Mouse (Mus musculus) midbrain, embryonic 15.5 days (tissue): ENCODE data around the gene Nup153. TPM values are rescaled to one million over a fixed set of nuclear protein-coding genes. Genes with fewer than 3 reads are reported as not detected.

Source experiments
- ATAC-seq: fragments of 200-750 bp; cut with Nextera tagmentation; replicated peaks from 2 replicates; pipeline ENCODE4 v1.8.0; 2017; ENCODE audit warnings: moderate TSS enrichment
- H3K27ac ChIP-seq: fragments of 300-500 bp; sonication (generic); 2 replicates; pipeline ENCODE4 v1.5.1; 2015; ENCODE audit warnings: mild to moderate bottlenecking, inconsistent platforms
- H3K27me3 ChIP-seq: fragments of 300-500 bp; sonication (generic); replicated peaks from 2 replicates; pipeline ENCODE4 v1.6.1; 2015; ENCODE audit warnings: inconsistent platforms
- H3K36me3 ChIP-seq: fragments of 300-500 bp; sonication (generic); replicated peaks from 2 replicates; pipeline ENCODE4 v1.6.1; 2015; ENCODE audit warnings: inconsistent platforms
- H3K4me1 ChIP-seq: fragments of 300-500 bp; sonication (generic); 2 replicates; pipeline ENCODE4 v1.6.1; 2015; ENCODE audit warnings: inconsistent platforms
- H3K4me2 ChIP-seq: fragments of 300-500 bp; sonication (generic); 2 replicates; pipeline ENCODE4 v1.6.1; 2015; ENCODE audit warnings: inconsistent platforms, mild to moderate bottlenecking, moderate library complexity
- H3K4me3 ChIP-seq: fragments of 300-500 bp; sonication (generic); 2 replicates; pipeline ENCODE4 v1.5.1; 2015; ENCODE audit warnings: mild to moderate bottlenecking, inconsistent platforms
- H3K9ac ChIP-seq: fragments of 300-500 bp; sonication (generic); 2 replicates; pipeline ENCODE4 v1.6.1; 2015; ENCODE audit warnings: mild to moderate bottlenecking, inconsistent platforms
- H3K9me3 ChIP-seq: fragments of 300-500 bp; sonication (generic); 2 replicates; pipeline ENCODE4 v1.6.1; 2016; ENCODE audit warnings: inconsistent platforms
- WGBS: fragments of 180-500 bp; shearing (Covaris S2); methylation state at CpG from one replicate; pipeline ENCODE4 v1.1.7; 2015; ENCODE audit warnings: mixed read lengths; 5-methylcytosine and 5-hydroxymethylcytosine counted together
- polyA plus RNA-seq: library from polyadenylated mRNA; unstranded; fragments of >200 nt; fragmentation: Nextera tagmentation; extraction: Ambion mirVana; gene quantifications from 2 replicates; pipeline ENCODE4 v1.2.1, GENCODE M21; 2015

The Nup153 gene
- polyA plus RNA-seq, 1 experiment from 2014 or later = 18.5 TPM

- 95% methylated on average over 1 of the region's 1 CpGs for WGBS
- Histone ChIP-seq H3K36me3 (no peaks in the 10 kb centered on the region; the same call in 1 of the 2 replicates), H3K4me3 (no peak overlapping the region), H3K9ac (no peak overlapping the region), H3K27ac (no peak overlapping the region), H3K4me1 (no peaks in the 10 kb centered on the region), H3K9me3 (no peaks in the 10 kb centered on the region), H3K4me2 (no peak overlapping the region), H3K27me3 (no peaks in the 10 kb centered on the region)
- ATAC-seq = no peak
These were observed 31.8 kb downstream of the Nup153 start for GRCm38 (mm10) chr13:46695932-46696331.

- no peaks in the 10 kb centered on the region for H3K27me3 ChIP-seq
- no peak overlapping the region for H3K9ac ChIP-seq
- H3K9me3 ChIP-seq = no peaks in the 10 kb centered on the region
- no peak for ATAC-seq
- H3K4me1 ChIP-seq = no peaks in the 10 kb centered on the region
- no peak overlapping the region for H3K4me3 ChIP-seq
- WGBS = 44% methylated on average over 1 of the region's 1 CpGs
- H3K4me2 ChIP-seq = no peak overlapping the region
- no peaks in the 10 kb centered on the region; the same call in 1 of the 2 replicates for H3K36me3 ChIP-seq
- H3K27ac ChIP-seq = no peak overlapping the region
These were observed 32.3 kb downstream of the Nup153 start for GRCm38 (mm10) chr13:46695296-46695908.

GRCm38 (mm10) chr13:46690559-46691241, 37.0 kb downstream of the Nup153 start:
- Histone ChIP-seq H3K9ac (no peak overlapping the region), H3K9me3 (no peaks in the 10 kb centered on the region), H3K4me1 (no peaks in the 10 kb centered on the region), H3K27me3 (no peaks in the 10 kb centered on the region), H3K27ac (no peak overlapping the region), H3K4me3 (no peak overlapping the region), H3K36me3 (peaks cover 7% of the 10 kb centered on the region), H3K4me2 (no peak overlapping the region)
- ATAC-seq = no peak
- 96% methylated on average over 4 of the region's 4 CpGs for WGBS

GRCm38 (mm10) chr13:46683370-46683769, 44.4 kb downstream of the Nup153 start:
- Histone ChIP-seq H3K4me3 (no peak overlapping the region), H3K9me3 (no peaks in the 10 kb centered on the region), H3K4me2 (no peak overlapping the region), H3K36me3 (peaks cover 29% of the 10 kb centered on the region), H3K4me1 (no peaks in the 10 kb centered on the region), H3K27me3 (no peaks in the 10 kb centered on the region), H3K9ac (no peak overlapping the region), H3K27ac (no peak overlapping the region)
- no peak for ATAC-seq
- 93% methylated on average over 1 of the region's 1 CpGs for WGBS

- Histone ChIP-seq H3K36me3 (peaks cover 29% of the 10 kb centered on the region), H3K4me2 (no peak overlapping the region), H3K4me1 (no peaks in the 10 kb centered on the region), H3K9ac (no peak overlapping the region), H3K4me3 (no peak overlapping the region), H3K27ac (no peak overlapping the region), H3K27me3 (no peaks in the 10 kb centered on the region), H3K9me3 (no peaks in the 10 kb centered on the region)
- no peak for ATAC-seq
- WGBS = 88% methylated on average over 2 of the region's 2 CpGs
These were observed 44.8 kb downstream of the Nup153 start for GRCm38 (mm10) chr13:46682921-46683320.

GRCm38 (mm10) chr13:46677721-46678120, 50.0 kb downstream of the Nup153 start:
- H3K9me3 ChIP-seq = no peaks in the 10 kb centered on the region
- H3K9ac ChIP-seq = no peak overlapping the region
- no peak overlapping the region for H3K27ac ChIP-seq
- H3K4me2 ChIP-seq = no peak overlapping the region
- no peaks in the 10 kb centered on the region for H3K27me3 ChIP-seq
- no peak overlapping the region for H3K4me3 ChIP-seq
- H3K36me3 ChIP-seq = peaks cover 40% of the 10 kb centered on the region; the same call in 1 of the 2 replicates
- WGBS = 89% methylated on average over 4 of the region's 4 CpGs
- peaks cover 4% of the 10 kb centered on the region; the same call in 1 of the 2 replicates for H3K4me1 ChIP-seq
- no peak for ATAC-seq

GRCm38 (mm10) chr13:46674601-46675000, 53.1 kb downstream of the Nup153 start:
- no peak for ATAC-seq
- peaks cover 25% of the 10 kb centered on the region for H3K4me1 ChIP-seq
- no peaks in the 10 kb centered on the region for H3K9me3 ChIP-seq
- H3K4me2 ChIP-seq = no peak overlapping the region
- no peak overlapping the region for H3K9ac ChIP-seq
- no peak overlapping the region for H3K4me3 ChIP-seq
- peaks cover 34% of the 10 kb centered on the region; the same call in 1 of the 2 replicates for H3K36me3 ChIP-seq
- no peak overlapping the region for H3K27ac ChIP-seq
- H3K27me3 ChIP-seq = no peaks in the 10 kb centered on the region
- 84% methylated on average over 2 of the region's 2 CpGs for WGBS

GRCm38 (mm10) chr13:46670514-46670913, 57.2 kb downstream of the Nup153 start:
- Histone ChIP-seq H3K9me3 (no peaks in the 10 kb centered on the region), H3K4me3 (peak overlapping the region; percentile 96), H3K4me2 (peak overlapping the region; percentile 77), H3K36me3 (peaks cover 26% of the 10 kb centered on the region; the same call in 1 of the 2 replicates), H3K9ac (peak overlapping the region; percentile 90; the same call in 1 of the 2 replicates), H3K27me3 (no peaks in the 10 kb centered on the region), H3K27ac (no peak overlapping the region), H3K4me1 (peaks cover 31% of the 10 kb centered on the region)
- ATAC-seq = no peak
- 64% methylated on average over 9 of the region's 9 CpGs for WGBS

GRCm38 (mm10) chr13:46669620-46670271, 58.0 kb downstream of the Nup153 start:
- Histone ChIP-seq H3K27ac (peak overlapping the region; percentile 89), H3K36me3 (peaks cover 20% of the 10 kb centered on the region; the same call in 1 of the 2 replicates), H3K27me3 (no peaks in the 10 kb centered on the region), H3K9me3 (no peaks in the 10 kb centered on the region), H3K9ac (peak overlapping the region; percentile 90), H3K4me3 (peak overlapping the region; percentile 96), H3K4me1 (peaks cover 31% of the 10 kb centered on the region), H3K4me2 (peak overlapping the region; percentile 77)
- WGBS = 1% methylated on average over 78 of the region's 96 CpGs
- ATAC-seq = peak; percentile 77

GRCm38 (mm10) chr13:46669048-46669619, 58.6 kb downstream of the Nup153 start, which contains the start of gene Fam8a1:
TSS of gene Fam8a1 (plus strand) at chr13:46669522.
- H3K27me3 ChIP-seq = no peaks in the 10 kb centered on the region
- peaks cover 14% of the 10 kb centered on the region; the same call in 1 of the 2 replicates for H3K36me3 ChIP-seq
- under 1% methylated on average over 40 of the region's 46 CpGs for WGBS
- H3K9me3 ChIP-seq = no peaks in the 10 kb centered on the region
- H3K27ac ChIP-seq = peak within 1 kb of the TSS; percentile 89
- H3K4me1 ChIP-seq = peaks cover 31% of the 10 kb centered on the region
- H3K4me3 ChIP-seq = peak within 1 kb of the TSS; percentile 96
- ATAC-seq = peak; percentile 96
- peak within 1 kb of the TSS; percentile 90 for H3K9ac ChIP-seq
- H3K4me2 ChIP-seq = peak within 1 kb of the TSS; percentile 77

GRCm38 (mm10) chr13:46663461-46663964, 64.2 kb downstream of the Nup153 start:
- H3K9me3 ChIP-seq = no peaks in the 10 kb centered on the region
- ATAC-seq = no peak
- H3K36me3 ChIP-seq = no peaks in the 10 kb centered on the region
- no peak overlapping the region for H3K4me2 ChIP-seq
- no peaks in the 10 kb centered on the region for H3K27me3 ChIP-seq
- WGBS = 29% methylated on average over 4 of the region's 4 CpGs
- peaks cover under 1% of the 10 kb centered on the region; the same call in 1 of the 2 replicates for H3K4me1 ChIP-seq
- no peak overlapping the region for H3K9ac ChIP-seq
- no peak overlapping the region for H3K4me3 ChIP-seq
- no peak overlapping the region for H3K27ac ChIP-seq

- 87% methylated on average over 5 of the region's 5 CpGs for WGBS
- Histone ChIP-seq H3K4me1 (no peaks in the 10 kb centered on the region), H3K9ac (no peak overlapping the region), H3K27ac (no peak overlapping the region), H3K4me3 (no peak overlapping the region), H3K9me3 (no peaks in the 10 kb centered on the region), H3K4me2 (no peak overlapping the region), H3K36me3 (no peaks in the 10 kb centered on the region), H3K27me3 (no peaks in the 10 kb centered on the region)
- no peak for ATAC-seq
These were observed 68.5 kb downstream of the Nup153 start for GRCm38 (mm10) chr13:46659211-46659610.
